Mouse (Mus musculus): ENCODE data around the gene Pax5.

Gene Pax5

GRCm38 (mm10) chr4:44705151-44705550 lies 5.1 kb downstream of the Pax5 start:
- no peak for DNase-seq

GRCm38 (mm10) chr4:44704369-44704745 lies 5.9 kb downstream of the Pax5 start:
- peak; percentile 53 for DNase-seq

- DNase-seq: no peak
Measured at GRCm38 (mm10) chr4:44703686-44704368, 6.5 kb downstream of the Pax5 start.

GRCm38 (mm10) chr4:44702891-44703685 lies 7.2 kb downstream of the Pax5 start:
- DNase-seq: no peak

- DNase-seq: no peak
Measured at GRCm38 (mm10) chr4:44702011-44702527, 8.2 kb downstream of the Pax5 start.

- DNase-seq: no peak
Measured at GRCm38 (mm10) chr4:44701513-44701912, 8.8 kb downstream of the Pax5 start.

GRCm38 (mm10) chr4:44696676-44697075 lies 13.6 kb downstream of the Pax5 start:
- no peak for DNase-seq

GRCm38 (mm10) chr4:44694369-44694768 lies 15.9 kb downstream of the Pax5 start:
- no peak for DNase-seq

GRCm38 (mm10) chr4:44685582-44685981 lies 24.7 kb downstream of the Pax5 start:
- no peak for DNase-seq

GRCm38 (mm10) chr4:44680242-44680897 lies 29.9 kb downstream of the Pax5 start:
- DNase-seq: no peak

- DNase-seq: no peak
Measured at GRCm38 (mm10) chr4:44678641-44679040, 31.6 kb downstream of the Pax5 start.

GRCm38 (mm10) chr4:44678026-44678425 lies 32.3 kb downstream of the Pax5 start:
- peak; percentile 10 for DNase-seq

GRCm38 (mm10) chr4:44674973-44675372 lies 35.3 kb downstream of the Pax5 start:
- DNase-seq: no peak

- no peak for DNase-seq
Measured at GRCm38 (mm10) chr4:44673726-44674125, 36.6 kb downstream of the Pax5 start.

- DNase-seq: no peak
Measured at GRCm38 (mm10) chr4:44672216-44672937, 37.9 kb downstream of the Pax5 start.

- no peak for DNase-seq
Measured at GRCm38 (mm10) chr4:44671486-44671885, 38.8 kb downstream of the Pax5 start.

GRCm38 (mm10) chr4:44671035-44671434 lies 39.3 kb downstream of the Pax5 start:
- DNase-seq: no peak

GRCm38 (mm10) chr4:44670380-44670779 lies 39.9 kb downstream of the Pax5 start:
- no peak for DNase-seq

- DNase-seq: no peak
Measured at GRCm38 (mm10) chr4:44669485-44670181, 40.7 kb downstream of the Pax5 start.

GRCm38 (mm10) chr4:44668574-44668973 lies 41.7 kb downstream of the Pax5 start:
- no peak for DNase-seq

- DNase-seq: no peak
Measured at GRCm38 (mm10) chr4:44668172-44668571, 42.1 kb downstream of the Pax5 start.

GRCm38 (mm10) chr4:44667369-44667768 lies 42.9 kb downstream of the Pax5 start:
- no peak for DNase-seq

GRCm38 (mm10) chr4:44664767-44665056 lies 45.6 kb downstream of the Pax5 start:
- DNase-seq: no peak

Data from cerebellum, adult 9-11 months (tissue).